Mouse (Mus musculus): ENCODE data around the gene Clk2. TPM values are rescaled to one million over a fixed set of nuclear protein-coding genes. Genes with fewer than 3 reads are reported as not detected.

Clk2 gene
- 10 to 100 TPM; 14.3 to 17.8 TPM for total RNA-seq (2021)
- long read RNA-seq, experiment 1, transcript Clk2-203 (13 exons, 2,112 nt): minor isoform, 5 of 36 reads
- long read RNA-seq, experiment 1, transcript Clk2-202 (13 exons, 2,154 nt): major isoform, 7 of 36 reads
- long read RNA-seq, experiment 1, partial matches to known transcripts: 16 of 36 reads
- long read RNA-seq, experiment 1, other reads (novel, unspliced or antisense): 7 of 36 reads
- long read RNA-seq, experiment 2, transcript Clk2-203 (13 exons, 2,112 nt): major isoform, 6 of 16 reads
- long read RNA-seq, experiment 2, partial matches to known transcripts: 3 of 16 reads
- long read RNA-seq, experiment 2, other reads (novel, unspliced or antisense): 6 of 16 reads

DNA sequence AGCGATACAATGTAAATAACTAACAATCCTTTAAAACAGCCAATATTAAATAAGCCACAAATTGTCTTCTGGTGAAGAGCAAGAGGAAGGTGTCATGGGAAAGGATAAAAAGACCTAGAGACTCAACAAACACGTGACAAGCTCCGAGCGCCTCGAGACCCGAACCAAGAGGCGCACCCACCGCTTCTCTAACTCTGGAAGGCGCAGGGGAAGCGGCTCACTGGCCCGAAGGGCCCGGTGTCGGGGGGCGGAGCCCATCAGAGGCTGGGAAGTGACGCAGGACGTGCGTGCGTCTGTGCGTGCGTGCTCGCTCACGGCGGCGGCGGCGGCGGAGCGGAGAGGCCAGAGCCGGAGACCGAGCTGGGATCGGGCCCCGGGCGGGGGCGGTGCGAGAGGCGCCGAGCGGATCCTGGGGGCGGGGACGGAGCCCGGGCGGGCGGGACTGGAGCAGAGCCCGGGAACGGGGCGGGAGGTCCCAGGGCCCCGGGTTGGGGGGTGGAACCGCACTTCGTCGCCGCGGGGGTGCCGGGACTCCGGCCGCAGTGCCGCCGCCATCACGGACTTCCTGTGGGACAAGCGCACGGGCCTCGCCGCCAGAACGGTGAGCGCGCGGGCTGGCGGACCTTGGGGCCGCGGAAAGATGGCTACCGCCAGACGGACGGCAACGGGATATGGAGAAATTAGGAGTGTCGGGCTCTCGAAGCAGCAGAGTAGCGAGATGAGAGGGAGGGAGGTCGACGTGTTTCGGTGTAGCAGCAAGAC is at the start of gene Clk2:
Gene Clk2 (plus strand): TSS at position 290 of the 762 bp plus-strand sequence.
- DNase-seq: peak; percentile 95 to 97

DNA sequence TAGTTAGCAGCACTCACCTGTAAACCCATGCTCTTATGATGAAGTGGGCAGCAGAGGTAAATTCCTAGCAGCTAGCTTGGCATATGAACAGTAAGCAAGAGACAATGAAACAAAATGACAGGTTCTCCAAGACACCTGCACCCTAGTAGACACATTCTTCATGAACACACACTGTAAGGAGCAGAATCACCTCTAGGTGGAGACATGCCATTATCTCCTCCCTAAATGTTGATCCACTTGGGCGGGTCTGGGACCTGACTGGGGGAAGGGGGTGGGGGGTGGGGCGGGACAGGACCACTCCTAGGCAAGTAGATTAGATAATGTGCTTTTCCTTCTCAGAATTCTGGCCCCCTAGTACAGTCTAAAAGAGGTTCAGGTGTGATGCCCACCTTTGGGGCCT is 49.1 kb upstream of the Clk2 start:
- DNase-seq: peak in 1 of 2 experiments; percentile 32

DNA sequence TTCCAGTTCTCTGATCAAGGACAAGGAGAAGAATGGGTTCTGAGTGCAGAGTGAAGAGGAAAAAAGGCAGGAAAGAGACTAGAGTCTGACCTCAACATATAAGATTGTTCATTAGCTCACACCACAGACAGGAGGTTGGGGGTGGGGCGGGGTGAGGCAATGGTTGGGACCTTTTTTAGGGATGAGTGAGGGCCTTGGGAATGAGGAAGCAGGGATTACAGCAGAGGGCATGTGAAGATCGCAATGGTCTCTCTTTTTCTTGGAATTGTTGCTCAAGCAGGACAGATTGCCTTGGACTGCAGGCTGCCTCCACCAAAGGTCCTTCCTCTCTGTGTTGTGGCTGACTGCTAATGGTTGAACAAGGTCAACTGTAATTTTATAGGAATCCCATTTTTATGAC is 41.3 kb upstream of the Clk2 start:
- DNase-seq: peak; percentile 32 to 44

DNA sequence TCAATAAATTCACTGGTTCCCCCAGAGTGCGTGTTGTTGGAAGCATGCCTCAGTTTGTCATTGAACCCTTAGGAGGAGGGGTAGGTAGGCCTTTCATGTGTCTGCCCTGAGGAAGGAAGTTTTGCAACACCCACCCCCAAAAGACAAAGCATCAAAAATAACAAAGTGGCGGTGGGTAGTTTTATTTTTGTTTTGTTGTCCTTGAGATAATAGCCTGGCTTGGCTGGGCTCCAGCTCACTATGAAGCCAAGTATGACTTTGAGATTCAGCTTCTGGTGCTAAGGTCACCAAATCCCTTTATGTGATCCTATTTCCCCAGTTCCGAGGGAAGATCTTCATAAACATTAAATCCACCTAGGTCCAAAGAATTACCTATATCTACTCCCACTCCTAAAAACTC is 40.4 kb upstream of the Clk2 start:
- peak; percentile 31 to 32 for DNase-seq

DNA sequence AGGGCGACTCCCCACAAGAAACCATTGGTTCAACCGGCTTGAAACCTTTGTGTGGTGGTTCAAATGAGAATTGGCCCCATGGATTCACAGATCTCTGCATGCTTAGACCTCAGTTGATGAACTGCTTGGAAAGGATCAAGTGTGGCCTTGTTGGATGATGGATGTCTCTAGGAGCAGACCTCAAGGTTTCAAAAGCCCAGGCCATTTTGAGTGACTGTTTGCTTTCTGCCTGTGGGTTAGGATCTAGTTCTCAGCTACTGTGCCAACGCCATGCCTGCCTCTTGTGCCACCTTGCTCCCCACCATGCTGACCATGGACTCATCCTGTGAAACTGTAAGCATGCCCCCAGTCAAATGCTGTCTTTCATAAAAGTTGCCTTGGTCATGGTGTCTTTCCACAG is 38.6 kb upstream of the Clk2 start:
- no peak for DNase-seq

DNA sequence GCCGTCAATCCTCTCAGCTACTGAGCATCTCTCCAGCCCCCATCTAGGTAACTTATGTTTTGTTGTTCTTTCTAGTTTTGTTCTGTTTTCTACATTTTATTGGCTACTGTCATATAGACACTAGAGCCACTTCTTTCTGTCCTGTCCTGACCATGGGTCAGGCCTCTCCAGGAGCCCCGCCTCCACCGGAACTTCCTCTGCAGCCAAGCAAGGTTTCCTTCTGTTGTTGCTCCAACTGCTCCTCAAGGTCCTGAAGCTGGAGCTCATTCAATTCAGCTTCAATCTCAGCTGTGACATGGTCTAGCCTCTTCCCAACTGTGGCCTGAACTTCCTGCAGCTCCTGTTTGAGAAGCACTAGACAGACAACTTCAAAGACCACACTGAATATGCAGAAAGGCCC is 34.7 kb upstream of the Clk2 start:
- no peak for DNase-seq

DNA sequence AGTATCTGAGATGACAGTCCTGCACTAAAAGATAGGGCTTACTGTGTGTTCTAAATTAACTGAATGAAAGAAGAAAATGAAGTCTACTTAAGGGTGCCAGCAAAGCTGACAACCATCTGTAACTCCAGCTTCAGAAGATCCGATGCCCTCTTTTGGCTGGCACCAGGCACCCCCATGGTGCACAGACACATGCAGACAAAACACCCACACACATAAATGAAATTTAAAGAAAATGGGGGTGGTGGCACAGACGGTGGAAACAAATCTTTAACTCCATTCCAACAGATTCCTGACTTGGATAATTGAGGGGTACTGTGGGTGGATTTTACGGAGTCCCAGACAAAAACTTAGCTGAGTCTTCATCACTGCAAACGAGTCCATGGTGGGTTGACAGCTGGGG is 32.8 kb upstream of the Clk2 start:
- DNase-seq: no peak

DNA sequence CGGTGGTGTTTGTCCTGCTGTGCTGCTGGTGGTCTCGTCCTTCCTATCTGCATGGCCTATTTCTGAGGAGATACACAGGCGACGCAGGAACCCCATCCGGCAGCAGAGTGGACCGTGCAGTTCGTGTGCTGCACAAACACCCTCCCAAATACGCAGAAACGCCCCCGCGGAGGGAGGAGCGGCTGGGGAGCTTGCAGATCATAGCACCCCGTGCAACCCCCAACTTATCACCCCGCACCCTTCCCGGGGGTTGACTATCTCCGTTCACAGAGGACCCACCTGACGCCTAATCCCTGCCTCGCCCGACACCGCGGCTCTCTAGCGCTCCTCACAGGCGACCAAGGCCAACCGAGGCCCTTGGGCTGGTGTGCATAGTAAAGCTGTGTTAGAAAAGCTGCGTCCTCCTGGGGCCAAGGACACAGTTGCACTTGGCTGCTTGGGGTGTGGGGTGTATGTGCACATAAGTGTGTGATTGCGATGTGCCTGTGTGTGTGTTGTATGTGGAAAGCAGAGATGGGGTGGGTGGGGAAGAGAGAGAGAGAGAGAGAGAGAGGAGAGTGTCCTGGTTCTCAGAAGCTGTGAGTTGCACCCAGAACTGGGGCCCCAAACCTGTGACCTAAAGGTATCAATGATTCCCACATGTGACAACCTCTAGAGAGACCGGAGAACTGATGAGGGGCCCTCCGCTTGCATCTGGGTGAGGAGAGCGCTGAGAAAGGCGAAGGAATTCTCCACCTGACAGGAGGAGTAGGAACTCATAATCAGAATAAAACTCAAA is 32.1 kb upstream of the Clk2 start:
- no peak for DNase-seq

DNA sequence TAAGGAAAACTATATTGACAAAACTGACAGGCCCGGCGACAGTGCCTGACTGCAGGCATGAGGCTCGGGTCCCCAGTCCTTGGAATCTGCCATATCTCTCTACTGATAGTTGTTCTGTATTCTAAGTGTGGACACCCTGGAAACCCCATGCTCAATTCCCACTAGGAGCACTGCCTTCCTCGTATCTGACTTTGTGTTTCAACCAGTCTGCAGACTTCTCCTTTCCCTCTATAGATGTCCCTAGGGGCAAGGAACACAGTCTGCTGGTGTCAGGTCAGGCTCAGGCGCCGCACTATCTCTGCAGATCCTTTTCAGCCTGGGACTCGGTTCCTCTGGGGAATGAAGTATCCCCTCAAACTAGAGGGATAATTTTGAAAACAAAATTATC is 31.5 kb upstream of the Clk2 start:
- no peak for DNase-seq

DNA sequence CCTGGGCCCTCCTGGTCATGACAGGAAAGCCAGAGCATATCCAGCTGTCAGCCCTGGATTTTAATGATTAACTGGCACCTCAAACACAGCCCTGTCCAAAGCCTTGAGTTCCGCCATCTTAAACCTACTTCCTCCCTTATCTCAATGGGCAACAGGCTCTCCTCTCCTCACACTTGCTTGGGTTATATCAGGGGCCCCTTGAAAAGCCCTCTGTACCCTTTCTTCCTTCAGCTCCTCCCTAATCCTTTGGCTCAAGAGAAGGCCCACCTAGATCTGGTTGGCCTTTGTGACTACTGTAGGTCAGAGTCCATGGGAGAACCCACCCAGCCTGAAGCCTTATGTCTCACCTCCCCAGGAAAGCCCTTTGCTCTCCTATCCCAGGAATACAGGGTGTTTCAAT is 30.8 kb upstream of the Clk2 start:
- no peak for DNase-seq

DNA sequence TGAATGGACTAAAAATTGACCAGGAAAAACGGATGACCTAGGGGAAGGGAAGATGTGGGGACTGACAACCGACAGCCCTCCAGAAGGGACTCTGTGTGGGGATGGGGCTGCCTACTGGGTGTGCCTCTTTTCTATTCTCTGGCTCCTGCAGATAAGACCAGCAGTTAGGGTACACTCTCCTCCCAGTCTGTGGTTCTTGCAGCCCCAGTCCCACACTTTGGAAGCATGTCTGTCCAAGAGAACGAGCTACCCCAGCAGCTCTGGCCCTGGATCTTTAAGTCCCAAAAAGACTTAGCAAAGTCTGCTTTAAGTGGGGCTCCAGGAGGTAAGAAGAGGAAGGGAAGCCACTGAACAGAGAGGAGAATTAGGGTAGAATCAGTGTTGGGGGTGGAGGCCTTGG is 28.6 kb upstream of the Clk2 start, which contains the start of gene Pklr:
Gene Pklr (plus strand): TSS at position 185 of the 400 bp plus-strand sequence.
- DNase-seq: no peak

DNA sequence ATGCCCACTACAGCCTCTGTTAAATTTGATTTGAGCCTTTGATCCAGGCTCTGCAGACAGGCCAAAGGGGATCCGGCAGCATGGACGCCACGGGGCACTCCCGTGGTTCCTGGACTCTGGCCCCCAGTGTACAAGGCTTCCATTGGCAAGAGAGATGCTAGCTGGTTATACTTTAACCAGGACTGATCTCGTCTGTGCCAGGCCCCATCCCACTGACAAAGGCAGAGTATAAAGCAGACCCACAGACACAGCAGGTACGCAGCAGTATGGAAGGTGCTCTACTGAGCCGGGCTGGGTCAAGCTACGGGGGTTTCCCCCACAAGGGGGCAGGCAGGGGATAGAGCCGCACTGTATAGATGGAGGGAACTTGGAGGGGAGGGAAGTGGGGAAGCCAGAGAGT is 28.2 kb upstream of the Clk2 start:
- DNase-seq: no peak

DNA sequence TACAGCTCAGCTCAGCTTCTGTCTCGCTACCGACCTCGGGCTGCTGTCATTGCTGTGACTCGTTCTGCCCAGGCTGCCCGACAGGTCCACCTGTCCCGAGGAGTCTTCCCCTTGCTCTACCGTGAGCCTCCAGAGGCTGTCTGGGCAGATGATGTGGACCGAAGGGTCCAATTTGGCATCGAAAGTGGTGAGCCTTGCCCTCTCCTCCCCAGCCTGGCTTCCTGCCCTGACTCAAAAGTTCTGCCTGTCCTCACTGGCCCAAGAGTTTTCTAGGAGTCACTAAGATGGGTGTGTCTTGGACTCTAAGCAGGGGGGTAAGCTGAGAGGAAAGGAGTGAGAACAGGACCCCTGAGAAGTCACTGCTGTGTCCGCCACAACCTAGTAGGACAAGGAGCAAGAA is 19.8 kb upstream of the Clk2 start:
- DNase-seq: no peak

DNA sequence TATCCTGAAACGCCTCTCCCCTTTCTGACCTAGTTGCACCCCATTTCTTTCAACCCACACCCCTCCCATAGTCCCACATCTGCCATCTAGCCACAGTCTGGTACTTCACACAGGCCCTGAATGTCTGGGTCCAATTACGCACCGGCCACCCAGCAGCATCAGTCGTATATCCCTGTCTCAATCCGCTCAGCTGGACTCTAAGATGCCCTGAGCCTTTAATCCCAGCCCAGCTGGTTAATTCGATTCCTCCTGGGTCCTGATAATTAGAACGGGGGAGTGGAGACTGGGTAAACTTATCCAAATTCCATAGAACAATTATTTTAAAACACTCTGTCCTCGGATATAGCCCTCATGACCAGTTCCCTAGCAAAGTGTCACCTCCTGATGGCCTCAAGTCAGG is 19.0 kb upstream of the Clk2 start:
- no peak for DNase-seq

DNA sequence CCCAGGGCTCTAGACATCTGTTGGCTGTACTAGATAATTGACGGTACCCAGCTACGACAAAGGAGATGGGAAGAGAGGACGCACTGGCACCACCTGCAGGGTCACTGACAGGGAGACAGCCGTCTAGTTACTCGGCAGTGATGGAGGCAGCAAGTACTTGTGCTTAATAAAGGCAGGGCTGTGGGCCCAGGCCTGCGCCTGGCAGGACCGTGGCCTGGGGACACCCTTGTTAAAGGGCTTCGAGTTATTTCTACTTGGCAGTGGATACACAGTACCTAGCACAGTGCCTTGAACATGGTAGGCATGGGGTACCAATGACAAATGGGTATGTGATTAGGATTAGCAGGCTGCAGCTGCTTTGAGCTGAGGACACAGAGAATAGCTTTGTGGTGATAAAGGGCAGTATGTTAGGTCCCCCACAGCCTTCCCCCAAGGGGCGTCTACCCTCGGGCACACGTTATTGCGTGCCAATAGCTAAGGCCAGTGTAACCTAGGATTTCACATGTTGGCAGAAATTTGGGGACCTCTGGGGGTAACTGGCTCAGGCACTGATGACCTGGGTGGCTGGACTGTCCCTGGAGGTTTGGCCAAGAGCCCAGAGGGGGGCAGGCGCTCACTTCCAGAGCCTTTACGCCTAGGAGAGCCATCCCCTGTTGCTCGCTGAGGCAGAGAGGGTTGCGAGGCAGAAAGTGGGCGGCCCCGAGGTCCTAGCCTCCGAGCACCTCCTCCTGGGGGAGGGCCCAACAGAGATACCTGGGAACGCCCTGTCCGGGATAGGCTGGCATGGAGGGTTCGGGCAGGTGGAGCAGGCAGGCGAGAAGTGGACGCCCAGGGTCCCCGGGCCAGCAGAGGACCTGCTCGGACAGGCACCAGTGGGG is 17.3 kb upstream of the Clk2 start:
- DNase-seq: no peak

DNA sequence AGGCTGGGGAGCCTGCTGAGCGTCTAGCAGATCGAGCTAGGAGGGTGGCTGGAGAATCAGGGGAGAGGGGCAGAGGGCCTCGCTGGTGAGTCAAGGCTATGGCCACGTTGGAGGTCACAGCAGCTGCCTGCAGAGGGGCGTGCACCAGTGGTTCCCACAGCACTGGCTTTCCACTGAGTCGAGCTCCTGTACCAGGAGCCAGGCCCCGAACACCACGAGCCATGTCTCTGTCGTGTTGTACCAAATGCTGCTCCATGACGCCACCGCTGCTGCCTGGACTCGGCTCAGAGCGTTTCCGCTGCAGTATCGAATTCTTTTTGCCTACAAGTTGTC is 16.6 kb upstream of the Clk2 start:
- DNase-seq: no peak

DNA sequence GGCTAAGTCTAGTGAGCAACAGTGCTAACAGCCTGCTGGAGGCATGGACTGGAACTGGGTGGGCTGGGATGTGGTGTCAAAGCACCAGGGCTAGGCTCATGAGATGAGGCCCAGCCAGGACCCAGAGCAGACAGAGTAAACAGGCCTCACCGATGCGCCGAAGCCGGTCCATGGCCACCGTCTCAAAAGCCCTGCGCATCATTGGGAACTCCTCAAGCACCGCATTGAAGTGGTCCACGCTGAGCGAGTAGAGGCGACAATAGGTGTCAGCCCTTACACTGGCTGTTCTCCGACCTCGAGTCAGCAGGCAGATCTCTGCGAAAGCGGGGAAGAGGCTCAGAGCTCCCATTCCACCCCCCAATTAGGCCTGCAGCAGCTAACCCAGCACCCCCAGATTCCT is 16.0 kb upstream of the Clk2 start:
- DNase-seq: no peak

DNA sequence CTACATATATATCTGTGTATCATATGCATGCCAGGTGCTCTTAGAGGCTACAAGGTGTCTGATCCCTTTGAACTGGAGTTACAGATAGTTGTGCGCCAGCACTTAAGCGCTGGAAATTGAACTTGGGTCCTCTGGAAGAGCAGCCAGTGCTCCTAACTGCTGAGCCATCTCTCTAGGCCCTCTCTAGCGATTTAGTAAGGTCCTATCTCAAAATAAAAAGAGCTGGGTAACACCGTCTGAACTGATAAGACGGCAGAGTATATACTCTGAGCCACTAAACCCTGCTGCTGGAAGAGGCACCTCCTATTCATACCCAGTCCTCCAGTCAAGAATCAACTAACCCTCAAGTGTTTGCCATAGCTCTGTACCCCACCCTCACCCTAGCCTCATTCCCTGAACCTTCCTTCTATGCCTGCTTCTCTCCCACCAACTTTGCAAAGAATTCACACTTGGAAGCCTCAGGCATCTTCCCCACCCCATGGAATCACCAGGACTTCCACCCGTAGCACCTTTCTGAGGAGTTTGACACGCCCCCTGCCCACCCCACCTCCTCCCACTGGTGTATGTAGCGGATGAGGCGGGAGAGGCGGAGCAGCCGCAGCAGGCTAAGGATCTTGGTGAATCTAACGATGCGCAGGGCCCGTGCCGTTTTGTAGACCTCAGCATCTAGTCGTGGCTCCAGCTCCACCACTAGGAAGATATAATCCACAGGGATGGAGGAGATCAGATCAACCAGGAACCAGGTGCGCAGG is 12.3 kb upstream of the Clk2 start:
- DNase-seq: no peak

DNA sequence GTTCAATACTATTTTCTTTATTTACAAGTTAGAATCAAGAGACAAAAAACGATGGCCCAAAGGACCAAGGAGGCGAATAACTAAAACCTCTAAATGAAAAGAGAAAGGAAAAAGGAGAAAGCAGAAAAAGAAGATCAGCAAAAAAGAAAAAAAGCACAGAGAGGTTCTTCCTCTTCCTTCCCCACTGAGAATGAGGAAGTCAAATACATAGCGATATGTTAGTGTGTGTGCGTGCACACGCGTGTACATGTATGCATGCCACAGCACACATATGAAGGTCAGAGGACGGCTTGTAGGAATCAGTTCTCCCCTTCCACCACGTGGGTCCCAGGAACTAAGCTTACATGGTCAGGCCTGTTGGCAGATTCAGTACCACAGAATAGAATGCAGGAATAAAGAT is 7.6 kb upstream of the Clk2 start:
- no peak for DNase-seq

DNA sequence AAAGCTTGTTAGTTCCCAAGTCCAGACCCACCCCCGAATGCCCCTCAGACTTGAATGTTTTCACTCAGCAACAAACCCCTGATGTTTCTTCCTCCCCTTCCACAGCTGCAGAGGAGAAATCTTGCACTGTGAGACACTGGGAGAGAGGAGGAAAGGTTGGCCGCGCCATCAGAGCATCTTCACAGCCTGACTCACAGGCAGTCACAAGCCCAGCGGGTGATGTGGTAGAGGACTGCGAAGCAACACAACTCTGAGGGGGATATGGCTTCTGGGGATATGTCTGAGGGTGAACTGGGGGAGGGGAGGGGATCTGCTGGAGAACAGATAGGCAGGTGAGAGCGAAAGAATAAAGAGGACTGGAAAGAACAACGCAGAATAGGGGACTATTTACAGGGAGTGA is 5.9 kb upstream of the Clk2 start:
- DNase-seq: no peak

DNA sequence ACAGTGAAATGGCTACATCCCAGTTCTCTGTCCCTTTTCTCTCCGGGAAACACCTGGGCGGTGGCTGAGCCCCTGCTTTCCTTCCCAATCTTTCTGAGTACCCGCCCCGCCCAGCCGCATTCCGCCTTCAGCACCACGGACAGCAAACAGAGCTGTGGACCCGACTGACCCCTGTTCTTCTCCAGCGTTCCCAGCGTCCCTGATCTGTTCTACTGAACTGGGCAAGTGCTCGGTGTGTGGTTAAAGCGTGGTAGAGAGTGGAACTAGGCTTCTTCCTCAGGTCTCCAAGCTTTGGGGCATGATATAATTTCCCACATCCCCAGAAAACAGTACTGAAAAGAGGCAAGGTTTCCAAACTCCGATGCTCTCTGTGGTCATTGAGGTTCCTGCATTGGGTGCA is 5.4 kb upstream of the Clk2 start:
- DNase-seq: peak; percentile 29 to 84
